Mouse (Mus musculus): ENCODE data around the gene Trak1.

DNA sequence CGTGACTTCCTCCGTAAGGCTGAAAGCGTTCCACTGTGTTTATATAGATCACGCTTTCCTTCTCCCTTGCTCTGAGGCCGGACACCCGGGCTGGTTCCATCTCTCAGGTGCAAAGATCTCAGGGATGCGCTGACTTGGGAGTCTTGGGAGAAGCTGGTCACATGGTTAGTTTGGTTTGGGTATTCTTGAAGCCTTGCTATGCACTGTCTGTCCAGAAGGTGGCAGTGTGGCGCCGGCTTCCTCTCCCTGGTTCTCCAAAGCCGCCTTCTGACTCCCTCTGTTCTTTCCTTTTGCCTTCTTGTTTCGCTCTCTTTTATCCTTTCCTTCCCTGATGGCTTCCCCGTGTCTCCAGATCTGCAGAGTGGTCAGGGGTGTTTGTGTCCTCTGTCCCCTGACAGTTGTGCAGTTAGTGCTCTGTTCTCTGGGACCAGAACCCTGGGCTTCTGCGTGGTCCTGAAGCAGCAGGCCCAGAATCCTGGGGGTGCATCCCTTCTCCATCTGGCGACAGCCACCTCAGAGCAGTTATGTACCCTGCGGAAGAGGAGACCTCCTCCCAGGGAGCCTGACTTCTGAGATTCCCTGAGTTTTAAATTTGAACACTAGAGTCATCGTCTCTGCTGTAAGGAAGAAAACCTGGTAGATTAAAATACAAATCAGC is 87.9 kb downstream of the Trak1 start:
- TF ChIP-seq EP300 (IDR thresholded peaks at IDR 0.05; ENCODE audit: insufficient read depth, low read depth, low read length) (no peak), CTCF (IDR thresholded peaks at IDR 0.05; ENCODE audit: low read depth, low read length) (peak; percentile 88)

All from ES-Bruce4 (cell line).